Mouse (Mus musculus) erythroblast, embryonic 14.5 days (primary cell): Measurements from ENCODE around the gene Ncf2.

Experiments used
- GATA1 ChIP-seq: IDR thresholded peaks from 2 replicates; pipeline ENCODE4 v1.6.1; 2012; ENCODE audit warnings: low read length, inconsistent platforms, mixed read lengths
- TAL1 ChIP-seq: IDR thresholded peaks from 3 replicates; pipeline ENCODE4 v1.6.1; 2012; ENCODE audit warnings: low read length, inconsistent platforms, mixed read lengths

DNA sequence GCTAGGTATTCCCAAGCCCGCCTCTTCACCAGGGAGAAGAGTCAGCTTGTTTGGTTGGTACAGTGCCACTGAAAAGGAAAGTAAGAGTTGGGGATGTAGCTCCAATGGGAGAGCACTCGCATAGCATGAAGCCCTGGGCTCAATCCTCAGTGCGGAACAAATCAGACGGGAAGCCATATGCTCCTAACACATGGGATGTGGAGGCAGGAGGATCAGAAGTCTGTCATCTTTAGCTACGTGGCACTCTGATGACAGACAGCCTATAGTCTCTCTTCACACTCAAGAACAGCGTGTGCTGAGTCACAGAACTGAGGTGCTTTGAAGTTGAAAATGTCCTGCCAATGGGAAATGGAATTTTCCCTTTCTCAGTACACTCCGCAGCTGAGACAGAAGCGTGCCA is 31.0 kb downstream of the Ncf2 start:
- TF ChIP-seq TAL1 (no peak), GATA1 (no peak)
